Mouse (Mus musculus): ENCODE data around the gene Lrig2. TPM values are rescaled to one million over a fixed set of nuclear protein-coding genes. Genes with fewer than 3 reads are reported as not detected.

The Lrig2 gene
- polyA plus RNA-seq, 1 experiment from 2014 or later = 20.9 TPM

DNA sequence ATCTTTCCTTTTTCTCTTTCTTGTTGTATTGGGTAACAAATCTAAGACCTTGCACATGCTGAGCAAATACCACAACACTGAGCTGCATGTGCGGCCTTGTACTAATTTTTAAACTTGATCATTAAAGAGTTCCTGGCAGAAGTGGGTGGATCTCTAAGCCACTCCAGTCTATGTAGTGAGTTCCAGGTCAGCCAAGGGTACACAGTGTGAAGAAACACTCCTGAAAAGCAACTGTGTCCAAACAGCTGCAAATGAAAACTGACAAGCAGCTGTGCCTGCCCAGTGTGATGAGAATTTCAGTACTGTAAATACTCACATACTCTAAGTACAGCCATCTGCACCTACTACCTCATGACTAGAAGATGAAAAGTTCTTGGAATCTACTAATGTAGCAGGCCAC lies 21.5 kb upstream of the Lrig2 start:
- H3K27me3 ChIP-seq (replicated peaks; ENCODE audit: control insufficient read depth, insufficient read depth, low read length) = no peaks in the 10 kb centered on the region
- no peak overlapping the region for H3K4me2 ChIP-seq (ENCODE audit: low read length)
- 86% methylated on average over 1 of the region's 1 CpGs for WGBS
- H3K9ac ChIP-seq (ENCODE audit: low read length) = no peak overlapping the region
- H3K4me1 ChIP-seq (ENCODE audit: control insufficient read depth, insufficient read depth, low read length) = no peaks in the 10 kb centered on the region
- no peak overlapping the region for H3K4me3 ChIP-seq (ENCODE audit: low read depth, low read length)
- H3K27ac ChIP-seq (ENCODE audit: low read depth, low read length) = no peak overlapping the region
- no peaks in the 10 kb centered on the region for H3K36me3 ChIP-seq (ENCODE audit: control insufficient read depth, insufficient read depth, low read length)
- DNase-seq (ENCODE audit: low spot score) (no peak), ATAC-seq (no peak)
- H3K9me3 ChIP-seq (replicated peaks; ENCODE audit: control insufficient read depth, low read length) = no peaks in the 10 kb centered on the region

DNA sequence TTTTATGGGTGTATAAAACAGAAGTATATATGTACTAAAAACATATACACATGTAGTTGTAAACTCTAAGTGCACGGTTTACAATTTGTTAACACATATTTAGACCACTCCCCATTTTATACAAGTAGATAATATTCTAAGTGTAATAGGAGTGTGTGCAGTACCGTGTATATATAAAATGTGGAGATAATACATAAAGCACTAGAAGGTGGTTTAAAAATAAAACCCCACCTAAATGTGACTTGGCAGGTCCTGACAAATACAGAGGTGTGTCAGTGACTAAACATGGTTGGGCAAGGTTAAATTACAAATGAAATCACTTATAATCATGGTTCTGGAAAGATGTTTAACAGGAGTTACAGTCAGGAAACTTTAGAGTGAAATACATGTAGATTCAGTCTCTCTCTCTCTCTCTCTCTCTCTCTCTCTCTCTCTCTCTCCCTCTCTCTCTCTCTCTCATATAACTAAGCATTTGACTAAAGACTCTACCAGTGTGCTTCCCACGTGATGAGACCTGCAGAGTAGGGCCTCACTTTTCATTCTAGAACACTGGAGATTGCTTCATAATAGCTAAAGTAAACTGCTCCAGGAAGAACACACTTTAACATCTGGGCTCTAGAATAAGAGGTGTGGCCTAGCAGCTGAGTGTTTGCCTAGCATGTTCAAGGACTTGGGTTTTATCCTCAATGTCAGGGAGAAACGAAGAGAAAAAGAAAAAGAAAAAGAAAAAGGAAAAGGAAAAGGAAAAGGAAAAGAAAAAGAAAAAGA lies 14.6 kb upstream of the Lrig2 start:
- no peak overlapping the region for H3K4me3 ChIP-seq (ENCODE audit: low read depth, low read length)
- H3K27ac ChIP-seq (ENCODE audit: low read depth, low read length) = no peak overlapping the region
- H3K27me3 ChIP-seq (replicated peaks; ENCODE audit: control insufficient read depth, insufficient read depth, low read length) = no peaks in the 10 kb centered on the region
- DNase-seq (ENCODE audit: low spot score) (no peak), ATAC-seq (no peak)
- no peak overlapping the region for H3K4me2 ChIP-seq (ENCODE audit: low read length)
- 71% methylated on average over 4 of the region's 4 CpGs for WGBS
- no peaks in the 10 kb centered on the region for H3K4me1 ChIP-seq (ENCODE audit: control insufficient read depth, insufficient read depth, low read length)
- H3K36me3 ChIP-seq (ENCODE audit: control insufficient read depth, insufficient read depth, low read length) = no peaks in the 10 kb centered on the region
- H3K9me3 ChIP-seq (replicated peaks; ENCODE audit: control insufficient read depth, low read length) = no peaks in the 10 kb centered on the region
- H3K9ac ChIP-seq (ENCODE audit: low read length) = no peak overlapping the region

DNA sequence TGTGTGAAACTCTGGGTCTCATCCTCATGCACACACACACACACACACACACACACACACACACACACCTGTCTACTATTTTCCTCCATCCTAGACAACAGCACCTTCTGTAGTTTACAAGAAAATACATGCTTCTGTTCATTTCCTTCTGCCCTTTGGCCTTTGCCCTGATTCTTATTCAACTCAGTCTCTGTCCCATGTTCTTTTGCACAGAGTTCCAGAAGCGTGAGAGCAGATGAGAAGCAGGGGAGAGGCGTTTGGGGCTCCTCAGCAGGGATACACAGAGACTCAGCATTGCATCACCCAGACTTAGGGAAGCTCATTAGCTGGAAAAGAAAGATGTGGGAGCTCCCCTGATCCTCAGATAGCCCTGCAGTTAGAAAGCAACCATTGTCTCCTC lies 13.8 kb upstream of the Lrig2 start:
- H3K27me3 ChIP-seq (replicated peaks; ENCODE audit: control insufficient read depth, insufficient read depth, low read length) = no peaks in the 10 kb centered on the region
- no peaks in the 10 kb centered on the region for H3K36me3 ChIP-seq (ENCODE audit: control insufficient read depth, insufficient read depth, low read length)
- no peaks in the 10 kb centered on the region for H3K9me3 ChIP-seq (replicated peaks; ENCODE audit: control insufficient read depth, low read length)
- WGBS = 32% methylated on average over 2 of the region's 2 CpGs
- no peak overlapping the region for H3K4me3 ChIP-seq (ENCODE audit: low read depth, low read length)
- no peak overlapping the region for H3K9ac ChIP-seq (ENCODE audit: low read length)
- H3K4me2 ChIP-seq (ENCODE audit: low read length) = no peak overlapping the region
- no peak overlapping the region for H3K27ac ChIP-seq (ENCODE audit: low read depth, low read length)
- H3K4me1 ChIP-seq (ENCODE audit: control insufficient read depth, insufficient read depth, low read length) = no peaks in the 10 kb centered on the region
- ATAC-seq (no peak), DNase-seq (ENCODE audit: low spot score) (no peak)

DNA sequence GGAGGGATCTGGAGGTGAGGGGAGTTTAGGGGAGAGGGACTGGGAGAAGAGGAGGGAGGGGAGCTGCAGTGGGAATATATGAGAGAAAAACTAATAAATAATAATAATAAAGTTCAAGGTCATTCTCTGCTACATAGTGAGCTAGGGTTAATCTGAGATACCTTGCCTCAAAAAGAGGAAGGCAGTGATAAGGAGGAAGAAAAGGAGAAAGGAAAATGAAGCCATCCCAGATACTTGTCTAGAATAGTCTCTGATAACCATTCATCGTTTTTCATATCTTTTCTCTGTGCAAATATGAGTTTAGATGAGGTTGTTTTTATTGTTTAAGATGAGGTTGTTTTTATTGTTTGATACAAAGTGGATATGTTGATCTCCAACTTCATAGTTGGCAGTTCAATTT lies 13.3 kb upstream of the Lrig2 start:
- H3K4me2 ChIP-seq (ENCODE audit: low read length) = no peak overlapping the region
- H3K36me3 ChIP-seq (ENCODE audit: control insufficient read depth, insufficient read depth, low read length) = no peaks in the 10 kb centered on the region
- DNase-seq (ENCODE audit: low spot score) (no peak), ATAC-seq (no peak)
- no peak overlapping the region for H3K9ac ChIP-seq (ENCODE audit: low read length)
- H3K4me3 ChIP-seq (ENCODE audit: low read depth, low read length) = no peak overlapping the region
- H3K9me3 ChIP-seq (replicated peaks; ENCODE audit: control insufficient read depth, low read length) = no peaks in the 10 kb centered on the region
- 78% methylated on average over 1 of the region's 1 CpGs for WGBS
- H3K4me1 ChIP-seq (ENCODE audit: control insufficient read depth, insufficient read depth, low read length) = no peaks in the 10 kb centered on the region
- H3K27ac ChIP-seq (ENCODE audit: low read depth, low read length) = no peak overlapping the region
- no peaks in the 10 kb centered on the region for H3K27me3 ChIP-seq (replicated peaks; ENCODE audit: control insufficient read depth, insufficient read depth, low read length)

DNA sequence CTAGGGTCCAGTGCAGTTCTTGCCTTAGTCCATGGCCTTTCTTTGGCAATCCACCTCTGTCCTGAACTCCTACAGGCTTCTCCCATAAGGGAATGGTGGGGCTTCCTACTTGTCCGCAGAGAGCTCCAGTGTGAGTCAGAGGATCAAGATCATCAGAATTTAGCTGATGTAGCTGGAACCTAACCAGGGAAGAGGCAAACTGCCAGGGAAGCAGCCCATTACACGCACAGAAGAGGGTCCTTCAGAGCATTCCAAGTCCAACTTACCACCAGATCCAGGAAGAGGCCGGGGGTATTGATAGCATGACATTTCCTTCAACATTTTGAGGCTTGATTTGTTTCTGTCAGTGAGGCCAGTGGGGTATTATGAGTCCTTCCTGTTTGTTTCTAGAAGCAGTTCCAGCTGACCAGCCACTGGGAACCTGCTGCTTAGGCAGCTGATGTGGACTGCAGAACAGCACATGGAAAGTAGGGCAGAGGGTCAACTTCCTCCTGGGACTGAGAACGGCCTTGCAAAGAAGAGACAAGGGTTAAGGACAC lies 11.7 kb upstream of the Lrig2 start:
- Histone ChIP-seq H3K4me3 (ENCODE audit: low read depth, low read length) (no peak overlapping the region), H3K4me1 (ENCODE audit: control insufficient read depth, insufficient read depth, low read length) (no peaks in the 10 kb centered on the region), H3K36me3 (ENCODE audit: control insufficient read depth, insufficient read depth, low read length) (no peaks in the 10 kb centered on the region), H3K9ac (ENCODE audit: low read length) (no peak overlapping the region), H3K4me2 (ENCODE audit: low read length) (no peak overlapping the region), H3K9me3 (replicated peaks; ENCODE audit: control insufficient read depth, low read length) (no peaks in the 10 kb centered on the region), H3K27ac (ENCODE audit: low read depth, low read length) (no peak overlapping the region), H3K27me3 (replicated peaks; ENCODE audit: control insufficient read depth, insufficient read depth, low read length) (no peaks in the 10 kb centered on the region)
- 80% methylated on average over 4 of the region's 4 CpGs for WGBS
- DNase-seq (ENCODE audit: low spot score) (no peak), ATAC-seq (no peak)

DNA sequence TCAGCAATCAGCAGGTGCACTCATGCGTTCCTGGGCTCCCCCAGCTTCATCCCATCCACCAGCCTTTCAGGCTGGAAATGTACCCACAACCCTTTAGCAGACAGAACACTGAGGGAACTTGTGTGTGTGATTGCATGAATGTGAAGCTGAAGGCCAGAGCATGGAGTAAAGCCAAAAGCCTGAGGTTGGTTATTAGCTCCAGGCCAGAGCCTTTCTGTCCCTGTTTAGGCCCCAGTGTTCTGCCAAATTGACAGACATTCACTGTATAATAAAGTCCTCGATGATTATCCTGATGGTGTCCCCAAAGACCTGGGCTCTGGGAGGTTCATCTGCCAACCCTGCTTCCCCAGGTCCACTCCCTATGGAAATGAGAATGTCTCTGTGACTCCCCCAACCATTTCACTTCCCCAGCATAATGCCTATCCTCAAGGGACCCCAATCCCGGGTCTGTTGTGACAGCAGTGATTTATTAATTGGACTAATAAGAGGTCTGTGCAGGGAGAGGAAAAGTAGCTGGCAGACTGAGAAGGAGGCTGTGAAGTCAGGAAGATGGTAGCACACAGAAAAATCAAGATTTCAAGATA lies 9.7 kb upstream of the Lrig2 start:
- WGBS = 62% methylated on average over 3 of the region's 3 CpGs
- Histone ChIP-seq H3K9me3 (replicated peaks; ENCODE audit: control insufficient read depth, low read length) (no peaks in the 10 kb centered on the region), H3K4me2 (ENCODE audit: low read length) (no peak overlapping the region), H3K36me3 (ENCODE audit: control insufficient read depth, insufficient read depth, low read length) (no peaks in the 10 kb centered on the region), H3K4me1 (ENCODE audit: control insufficient read depth, insufficient read depth, low read length) (no peaks in the 10 kb centered on the region), H3K27ac (ENCODE audit: low read depth, low read length) (no peak overlapping the region), H3K4me3 (ENCODE audit: low read depth, low read length) (no peak overlapping the region), H3K9ac (ENCODE audit: low read length) (no peak overlapping the region), H3K27me3 (replicated peaks; ENCODE audit: control insufficient read depth, insufficient read depth, low read length) (no peaks in the 10 kb centered on the region)
- DNase-seq (ENCODE audit: low spot score) (no peak), ATAC-seq (no peak)

DNA sequence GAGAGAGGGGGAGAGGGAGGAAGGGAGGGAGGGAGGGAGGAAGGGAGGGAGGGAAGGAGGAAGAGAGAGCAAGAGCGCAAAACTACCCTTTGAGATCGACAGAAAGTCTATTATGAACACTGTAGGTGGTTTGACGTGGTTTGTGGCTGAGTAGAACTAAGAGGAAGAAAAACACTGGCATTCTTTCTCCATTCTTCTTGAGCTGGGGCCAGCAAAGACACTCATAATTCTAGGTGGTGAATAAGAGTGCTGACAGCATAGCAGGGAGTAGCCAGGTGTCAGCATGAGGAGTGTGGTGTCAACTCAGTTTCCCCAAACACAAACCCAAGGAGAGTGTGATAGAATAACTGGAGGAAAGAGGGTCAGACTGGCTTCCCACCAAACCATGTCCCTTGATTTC lies 8.8 kb upstream of the Lrig2 start:
- Histone ChIP-seq H3K36me3 (ENCODE audit: control insufficient read depth, insufficient read depth, low read length) (no peaks in the 10 kb centered on the region), H3K27me3 (replicated peaks; ENCODE audit: control insufficient read depth, insufficient read depth, low read length) (no peaks in the 10 kb centered on the region), H3K4me3 (ENCODE audit: low read depth, low read length) (no peak overlapping the region), H3K27ac (ENCODE audit: low read depth, low read length) (no peak overlapping the region), H3K4me2 (ENCODE audit: low read length) (no peak overlapping the region), H3K9ac (ENCODE audit: low read length) (no peak overlapping the region), H3K9me3 (replicated peaks; ENCODE audit: control insufficient read depth, low read length) (no peaks in the 10 kb centered on the region), H3K4me1 (ENCODE audit: control insufficient read depth, insufficient read depth, low read length) (no peaks in the 10 kb centered on the region)
- ATAC-seq = no peak
- no peak for DNase-seq (ENCODE audit: low spot score)
- WGBS = 77% methylated on average over 3 of the region's 3 CpGs

DNA sequence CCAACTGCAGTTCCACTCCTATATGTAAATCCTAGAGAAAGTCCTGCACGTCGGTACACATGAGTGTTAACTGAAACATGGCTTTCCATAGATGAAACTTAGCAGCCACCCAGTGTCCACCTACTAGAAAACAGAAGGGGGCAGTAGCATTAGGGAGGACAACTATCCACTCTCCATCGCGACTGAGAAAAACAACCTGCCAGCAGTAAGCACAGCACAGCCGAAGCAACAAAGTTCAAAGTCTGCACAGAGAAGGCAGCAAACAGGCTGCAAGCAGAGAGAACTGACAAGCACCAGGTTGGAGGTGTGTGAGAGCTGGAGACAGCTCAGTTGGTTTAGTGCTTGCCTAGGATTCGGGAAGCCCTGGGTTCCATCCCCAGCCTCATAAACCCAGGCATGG lies 7.2 kb upstream of the Lrig2 start:
- no peak for DNase-seq (ENCODE audit: low spot score)
- Histone ChIP-seq H3K9ac (ENCODE audit: low read length) (no peak overlapping the region), H3K9me3 (replicated peaks; ENCODE audit: control insufficient read depth, low read length) (no peaks in the 10 kb centered on the region), H3K4me2 (ENCODE audit: low read length) (no peak overlapping the region), H3K27ac (ENCODE audit: low read depth, low read length) (no peak overlapping the region), H3K27me3 (replicated peaks; ENCODE audit: control insufficient read depth, insufficient read depth, low read length) (no peaks in the 10 kb centered on the region), H3K36me3 (ENCODE audit: control insufficient read depth, insufficient read depth, low read length) (no peaks in the 10 kb centered on the region), H3K4me3 (ENCODE audit: low read depth, low read length) (no peak overlapping the region), H3K4me1 (ENCODE audit: control insufficient read depth, insufficient read depth, low read length) (no peaks in the 10 kb centered on the region)
- 74% methylated on average over 6 of the region's 6 CpGs for WGBS
- ATAC-seq = no peak

DNA sequence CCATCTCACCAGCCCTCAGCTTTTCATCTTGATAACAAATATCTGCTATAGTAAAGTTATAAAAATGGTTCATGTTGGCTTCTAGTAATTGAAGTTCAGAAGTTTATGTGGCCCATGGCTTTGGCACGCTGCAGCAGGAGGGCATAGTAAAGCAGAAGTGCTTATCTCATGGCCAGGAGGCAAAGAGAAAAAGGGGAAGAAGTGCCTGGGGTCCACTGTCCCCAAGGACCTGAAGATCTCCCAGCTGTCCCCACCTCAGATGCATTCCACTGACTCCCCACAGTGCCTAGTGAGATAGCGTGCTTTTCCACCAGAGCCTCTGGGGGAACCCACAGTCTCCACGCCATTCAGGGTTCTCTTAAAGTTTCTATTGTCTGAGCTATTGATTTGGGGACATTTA lies 6.7 kb upstream of the Lrig2 start:
- H3K36me3 ChIP-seq (ENCODE audit: control insufficient read depth, insufficient read depth, low read length) = no peaks in the 10 kb centered on the region
- H3K4me2 ChIP-seq (ENCODE audit: low read length) = no peak overlapping the region
- H3K9me3 ChIP-seq (replicated peaks; ENCODE audit: control insufficient read depth, low read length) = no peaks in the 10 kb centered on the region
- no peaks in the 10 kb centered on the region for H3K4me1 ChIP-seq (ENCODE audit: control insufficient read depth, insufficient read depth, low read length)
- no peaks in the 10 kb centered on the region for H3K27me3 ChIP-seq (replicated peaks; ENCODE audit: control insufficient read depth, insufficient read depth, low read length)
- H3K4me3 ChIP-seq (ENCODE audit: low read depth, low read length) = no peak overlapping the region
- WGBS = 87% methylated on average over 3 of the region's 3 CpGs
- H3K27ac ChIP-seq (ENCODE audit: low read depth, low read length) = no peak overlapping the region
- DNase-seq (ENCODE audit: low spot score) (no peak), ATAC-seq (no peak)
- H3K9ac ChIP-seq (ENCODE audit: low read length) = no peak overlapping the region
